Mouse (Mus musculus) macrophage (primary cell): Measurements from ENCODE around the gene Irf2bp2. TPM values are rescaled to one million over a fixed set of nuclear protein-coding genes. Genes with fewer than 3 reads are reported as not detected.

Experiments
- H3K27ac ChIP-seq: fragments of 350-480 bp; formaldehyde crosslinking; 2 replicates; pipeline ENCODE4 v1.9.0; 2021
- H3K36me3 ChIP-seq: fragments of 350-480 bp; formaldehyde crosslinking; 2 replicates; pipeline ENCODE4 v1.9.0; 2021; ENCODE audit errors: inconsistent target
- H3K4me3 ChIP-seq: fragments of 350-480 bp; formaldehyde crosslinking; 2 replicates; pipeline ENCODE4 v1.9.0; 2021; ENCODE audit errors: inconsistent target
- H3K79me2 ChIP-seq: fragments of 350-480 bp; formaldehyde crosslinking; 2 replicates; pipeline ENCODE4 v1.9.0; 2021; ENCODE audit errors: inconsistent target
- WGBS: methylation state at CpG from one replicate; pipeline ENCODE4 v1.1.7; 2026; ENCODE audit warnings: inconsistent platforms; ENCODE audit not compliant: missing documents; 5-methylcytosine and 5-hydroxymethylcytosine counted together
- polyA plus RNA-seq: library from polyadenylated mRNA; stranded (reverse); fragments of 250-400 nt; gene quantifications from 3 replicates; pipeline ENCODE4 v1.2.4, GENCODE M21; 2018; ENCODE audit warnings: inconsistent platforms

The Irf2bp2 gene
- polyA plus RNA-seq, 1 experiment from 2014 or later = 39.1 TPM

DNA sequence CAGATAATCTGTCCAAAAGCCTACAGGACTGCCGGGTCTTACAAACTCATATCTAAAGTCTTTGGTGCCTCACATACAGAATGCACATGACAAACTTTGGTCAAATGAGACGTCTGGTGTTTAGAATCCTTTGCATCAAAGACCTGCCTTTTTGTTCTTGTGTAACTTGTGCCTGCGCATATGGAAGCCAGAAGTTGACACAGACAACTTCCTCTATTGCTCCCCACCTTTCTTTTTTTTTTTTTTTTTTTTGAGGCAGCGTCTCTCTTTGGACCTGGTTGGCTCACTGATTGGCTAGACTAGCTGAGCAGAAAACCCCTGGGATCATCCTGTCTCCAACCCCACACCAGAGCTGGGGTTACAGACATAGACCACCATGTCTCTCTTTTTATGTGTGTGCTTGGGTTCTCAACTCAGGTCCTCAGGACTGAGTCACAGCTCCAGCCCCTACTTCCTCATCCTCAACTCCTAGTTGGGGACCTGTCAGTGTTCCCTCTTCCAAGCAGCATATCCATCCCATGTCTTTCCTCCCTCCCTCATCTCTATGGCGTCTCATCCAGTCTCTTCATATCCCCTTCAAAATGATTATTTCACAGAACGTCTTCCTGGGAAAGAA, 20.6 kb downstream of the Irf2bp2 start:
- Histone ChIP-seq H3K36me3 (no peaks in the 10 kb centered on the region), H3K4me3 (no peak overlapping the region), H3K27ac (no peak overlapping the region), H3K79me2 (no peaks in the 10 kb centered on the region)
- 52% methylated on average over 6 of the region's 6 CpGs for WGBS

DNA sequence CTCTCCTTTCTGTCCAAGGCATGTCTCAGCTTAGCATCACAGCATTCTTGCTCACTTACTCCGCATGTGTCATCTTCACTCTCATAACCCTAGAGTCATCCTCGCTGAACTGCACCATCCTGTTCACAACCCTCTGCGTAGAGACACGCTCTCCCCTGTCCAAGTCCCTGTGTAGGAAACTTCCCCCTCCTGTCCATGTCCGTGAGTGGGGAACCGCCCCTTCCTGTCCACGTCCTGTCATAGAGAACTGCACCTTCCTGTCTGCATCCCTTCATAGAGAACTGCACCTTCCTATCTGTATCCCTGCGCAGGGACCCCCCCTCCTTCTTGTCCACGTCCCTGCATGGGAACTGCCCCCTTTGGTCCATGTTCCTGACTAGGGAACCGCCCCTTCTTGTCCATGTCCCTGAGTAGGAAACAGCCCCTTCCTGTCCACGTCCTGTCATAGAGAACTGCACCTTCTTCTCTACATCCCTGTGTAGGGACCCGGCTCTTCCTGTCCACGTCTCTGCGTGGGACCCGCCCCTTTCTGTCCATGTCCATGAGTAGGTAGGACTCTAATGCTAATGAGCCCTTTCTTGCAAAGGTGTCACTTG, 22.6 kb downstream of the Irf2bp2 start:
- Histone ChIP-seq H3K27ac (no peak overlapping the region), H3K79me2 (no peaks in the 10 kb centered on the region), H3K4me3 (no peak overlapping the region), H3K36me3 (no peaks in the 10 kb centered on the region)
- WGBS = 24% methylated on average over 15 of the region's 15 CpGs

DNA sequence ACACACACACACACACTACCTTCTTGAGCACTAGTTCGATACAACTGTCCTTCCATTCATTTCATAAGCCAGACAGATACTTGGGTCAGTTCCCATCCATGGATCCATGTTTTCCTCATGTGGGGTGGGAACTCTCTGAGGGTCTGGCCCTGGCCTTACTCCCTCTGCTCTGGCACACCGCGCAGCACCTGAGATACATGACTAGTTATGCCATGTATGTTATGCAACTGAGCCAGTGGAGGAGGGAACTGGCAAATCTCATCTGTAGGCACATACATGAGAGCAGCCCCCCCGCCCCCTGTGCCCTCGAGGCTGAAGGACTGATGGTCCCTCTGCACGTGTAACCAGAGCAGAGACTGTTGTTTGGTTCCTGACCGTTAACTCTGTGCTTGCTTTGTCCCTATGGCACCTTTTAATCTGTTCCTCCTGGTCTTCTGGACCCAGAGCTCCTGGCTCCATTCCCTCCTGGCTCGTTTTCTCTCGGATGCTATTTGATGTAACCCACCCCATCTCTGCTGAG, 23.2 kb downstream of the Irf2bp2 start:
- 79% methylated on average over 9 of the region's 9 CpGs for WGBS
- Histone ChIP-seq H3K4me3 (no peak overlapping the region), H3K79me2 (no peaks in the 10 kb centered on the region), H3K36me3 (no peaks in the 10 kb centered on the region), H3K27ac (no peak overlapping the region)

DNA sequence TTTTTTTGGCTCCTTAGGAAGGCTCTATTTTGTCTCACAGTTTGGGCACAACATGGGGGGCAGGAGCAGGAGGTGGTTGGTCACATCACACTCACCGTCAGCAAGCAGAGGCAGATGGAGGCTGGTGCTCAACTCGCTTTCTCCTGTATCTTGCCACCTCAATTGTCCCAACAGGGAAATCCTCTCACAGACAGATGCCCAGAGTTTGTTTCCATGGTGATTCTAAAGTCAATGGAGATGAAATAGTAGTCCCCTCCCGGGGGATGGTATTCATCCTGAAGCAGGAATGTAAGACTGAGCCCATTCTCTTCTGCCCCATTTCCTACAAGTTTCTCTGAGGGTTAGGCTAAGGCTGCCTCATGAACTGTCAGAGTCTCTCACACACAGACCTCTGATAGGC, 23.7 kb downstream of the Irf2bp2 start:
- Histone ChIP-seq H3K79me2 (no peaks in the 10 kb centered on the region), H3K27ac (no peak overlapping the region), H3K4me3 (no peak overlapping the region), H3K36me3 (no peaks in the 10 kb centered on the region)
- WGBS = 93% methylated on average over 3 of the region's 3 CpGs

DNA sequence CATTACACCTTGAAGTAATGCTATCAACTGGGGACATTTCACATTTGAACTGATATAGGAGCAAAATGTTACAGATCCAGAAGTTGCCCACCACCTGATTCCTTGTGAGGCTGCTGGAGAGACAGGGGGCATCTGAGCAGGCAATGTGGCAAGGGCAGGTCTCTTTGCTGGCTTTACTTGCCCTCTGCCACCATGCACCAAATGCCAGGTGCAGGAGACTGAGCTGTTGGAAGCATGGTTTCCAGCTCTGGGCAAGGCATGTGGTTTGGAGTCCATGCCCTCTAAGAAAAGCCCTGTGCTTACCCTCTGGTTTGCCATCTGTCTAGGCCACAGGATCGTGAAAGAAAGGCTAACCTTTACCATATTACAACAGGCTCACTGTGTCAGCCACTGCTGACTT, 24.1 kb downstream of the Irf2bp2 start:
- 88% methylated on average over 1 of the region's 1 CpGs for WGBS
- no peak overlapping the region for H3K27ac ChIP-seq
- H3K4me3 ChIP-seq = no peak overlapping the region
- H3K36me3 ChIP-seq = no peaks in the 10 kb centered on the region
- no peaks in the 10 kb centered on the region for H3K79me2 ChIP-seq

DNA sequence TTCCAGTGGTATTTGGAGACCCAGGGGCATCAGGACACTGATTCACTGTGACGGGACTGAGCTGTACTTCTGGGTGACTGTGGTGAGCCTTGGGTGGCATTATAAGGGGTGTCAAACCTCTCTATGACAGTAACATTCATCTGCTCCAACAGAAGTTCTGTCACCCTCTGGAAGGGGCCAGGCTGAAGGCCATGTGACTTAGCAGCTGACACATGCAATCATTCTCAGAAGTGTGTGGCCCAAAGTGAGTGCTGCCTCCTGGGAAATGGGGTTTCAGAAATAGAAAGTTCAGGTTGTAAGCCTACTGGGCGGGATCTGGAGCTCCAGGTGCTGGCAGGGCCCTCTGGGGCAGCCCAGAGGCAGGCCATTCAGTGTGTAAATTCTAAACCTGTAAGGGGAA, 26.1 kb downstream of the Irf2bp2 start:
- 84% methylated on average over 2 of the region's 2 CpGs for WGBS

DNA sequence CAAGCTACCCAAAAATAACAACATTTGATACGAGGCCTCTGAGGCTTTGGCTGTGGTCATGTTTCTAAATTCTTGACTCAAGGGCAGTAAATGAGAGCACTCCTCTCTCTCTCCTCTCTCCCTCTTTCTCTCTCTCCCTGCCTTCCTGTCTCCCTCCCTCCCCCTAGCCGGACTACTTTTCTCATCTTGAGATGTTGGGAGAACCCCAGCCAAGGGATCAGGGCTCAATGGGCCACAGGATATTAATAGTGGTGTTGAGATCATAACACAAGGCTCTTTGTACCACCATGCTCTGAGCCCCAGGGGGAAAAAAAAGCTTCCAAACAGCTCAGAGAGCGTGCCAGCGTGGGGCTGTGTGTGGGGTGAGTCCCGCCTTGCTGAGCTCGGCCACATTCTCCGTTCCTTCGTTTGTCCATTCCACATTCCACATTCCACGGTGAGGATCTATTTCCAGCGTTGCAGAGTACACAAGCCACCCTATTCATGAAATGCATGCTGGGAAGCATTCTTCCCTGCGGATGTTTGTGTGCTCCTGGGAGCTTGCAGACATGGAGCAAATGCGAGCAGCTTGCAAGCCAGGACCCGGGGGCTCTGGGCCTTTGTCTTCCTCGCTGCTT, 27.2 kb downstream of the Irf2bp2 start:
- WGBS = 68% methylated on average over 11 of the region's 14 CpGs
- Histone ChIP-seq H3K79me2 (no peaks in the 10 kb centered on the region), H3K36me3 (no peaks in the 10 kb centered on the region), H3K27ac (peak overlapping the region; percentile 90), H3K4me3 (no peak overlapping the region)

More for the DNA sequence above, 26.1 kb downstream of the Irf2bp2 start:
- Histone ChIP-seq H3K36me3 (no peaks in the 10 kb centered on the region), H3K27ac (peak overlapping the region; percentile 90), H3K79me2 (no peaks in the 10 kb centered on the region), H3K4me3 (no peak overlapping the region)

DNA sequence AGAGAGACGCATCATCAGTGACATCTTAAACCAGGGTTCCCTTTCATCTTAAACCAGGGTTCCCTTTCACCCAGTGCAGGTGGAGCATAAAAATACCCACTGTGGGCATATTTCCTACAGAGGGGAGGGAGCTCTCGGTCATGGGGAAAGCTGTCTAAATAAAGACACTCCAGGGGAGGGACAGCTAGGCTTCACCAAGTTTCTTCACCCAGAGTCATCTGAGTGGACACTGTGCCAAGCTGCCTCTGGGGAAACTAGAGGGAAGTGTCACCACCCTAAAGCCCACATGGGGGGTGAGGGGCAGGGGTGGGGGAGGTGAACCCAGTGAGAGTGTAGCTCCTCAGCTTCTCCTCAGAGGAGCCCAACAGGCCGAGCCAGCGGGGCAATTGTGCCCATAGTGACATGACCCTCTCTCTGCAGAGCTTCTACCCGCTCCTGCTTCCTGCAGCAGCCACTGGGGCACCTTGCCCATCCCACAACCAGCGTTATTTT, 27.8 kb downstream of the Irf2bp2 start:
- Histone ChIP-seq H3K27ac (peak overlapping the region; percentile 90), H3K36me3 (no peaks in the 10 kb centered on the region), H3K4me3 (no peak overlapping the region), H3K79me2 (no peaks in the 10 kb centered on the region)
- 10% methylated on average over 6 of the region's 6 CpGs for WGBS

DNA sequence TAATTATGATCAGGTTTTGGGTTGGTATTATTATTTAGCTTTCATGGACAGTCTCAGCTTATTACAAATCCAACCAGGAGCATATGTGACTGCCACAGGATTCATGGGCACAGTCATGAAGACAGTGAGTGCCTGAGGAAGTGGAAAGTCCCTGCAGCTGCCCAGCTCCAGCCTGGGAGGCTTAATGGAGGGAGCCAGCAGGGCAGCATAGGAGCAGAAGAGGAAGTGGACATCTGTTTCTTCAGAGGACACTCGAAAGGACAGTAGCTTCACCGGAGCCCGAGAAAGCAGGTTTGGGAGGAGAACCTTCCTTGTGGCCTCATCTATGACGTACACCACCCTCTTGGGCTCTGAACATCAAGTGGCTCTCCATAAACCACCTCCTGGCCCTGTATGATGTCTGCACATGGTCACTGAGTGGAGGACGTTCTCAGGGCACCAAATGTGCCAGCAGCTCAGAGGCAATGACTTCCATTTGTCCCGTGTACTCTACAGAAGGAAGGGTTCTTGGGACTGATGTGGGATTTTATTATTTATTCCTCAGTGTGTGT, 28.5 kb downstream of the Irf2bp2 start:
- WGBS = 28% methylated on average over 6 of the region's 6 CpGs
- H3K4me3 ChIP-seq = no peak overlapping the region

DNA sequence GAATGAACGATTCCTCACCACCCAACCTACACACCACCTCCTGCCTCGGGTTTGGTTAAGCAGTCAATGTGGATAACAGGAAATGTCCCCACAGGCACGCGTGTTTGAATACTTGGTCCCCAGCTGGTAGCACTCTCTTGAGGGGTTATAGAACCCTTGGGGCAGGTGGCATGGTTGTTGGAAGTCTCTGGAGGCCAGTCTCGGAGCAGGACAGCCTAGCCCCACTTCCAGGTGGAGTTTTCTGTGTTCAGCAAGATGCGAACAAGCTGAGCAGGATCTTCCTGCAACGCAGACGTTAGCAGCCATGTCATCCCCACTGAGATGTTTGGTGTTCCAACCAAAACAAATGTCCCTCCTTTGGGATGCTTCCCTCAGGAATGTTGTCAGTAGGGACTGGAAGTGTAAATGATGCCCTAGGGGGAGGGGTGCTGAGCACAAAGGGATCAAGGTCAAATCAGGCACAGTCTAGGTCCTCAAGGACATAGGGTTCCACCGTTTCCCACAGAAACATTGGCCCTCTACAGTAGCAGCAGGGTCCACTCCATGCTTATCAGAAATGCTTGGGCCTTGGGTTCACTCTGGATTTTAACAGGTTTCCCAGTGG, 29.1 kb downstream of the Irf2bp2 start:
- Histone ChIP-seq H3K27ac (peak overlapping the region; percentile 90), H3K4me3 (no peak overlapping the region), H3K79me2 (no peaks in the 10 kb centered on the region), H3K36me3 (no peaks in the 10 kb centered on the region)
- WGBS = 84% methylated on average over 9 of the region's 9 CpGs

More for the DNA sequence above, 28.5 kb downstream of the Irf2bp2 start:
- H3K27ac ChIP-seq = peak overlapping the region; percentile 90
- no peaks in the 10 kb centered on the region for H3K79me2 ChIP-seq
- no peaks in the 10 kb centered on the region for H3K36me3 ChIP-seq

DNA sequence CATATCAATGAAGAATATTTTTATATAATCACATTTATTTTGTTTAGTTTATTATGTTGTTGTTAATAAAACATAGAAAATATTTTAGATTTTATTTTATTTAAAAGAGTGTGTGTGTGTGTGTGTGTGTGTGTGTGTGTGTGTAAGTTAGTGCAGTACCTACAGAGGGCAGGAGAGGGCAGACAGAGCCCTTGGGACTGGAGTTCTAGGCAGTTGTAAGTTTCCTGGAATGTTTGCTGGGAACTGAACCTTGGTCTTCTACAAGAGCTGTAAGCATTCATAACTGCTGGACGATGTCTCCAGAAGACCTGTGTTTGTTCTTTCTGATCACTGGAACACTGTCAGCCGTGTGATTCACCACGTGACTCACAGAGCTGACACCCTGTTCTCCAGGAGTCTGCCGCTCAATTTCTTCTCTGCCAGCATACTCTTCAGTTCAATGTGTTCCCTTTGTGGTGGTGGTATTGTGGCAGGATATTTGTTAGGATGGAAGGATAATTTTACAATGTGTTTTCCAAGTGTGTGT, 32.4 kb downstream of the Irf2bp2 start:
- 89% methylated on average over 4 of the region's 4 CpGs for WGBS
- Histone ChIP-seq H3K79me2 (no peaks in the 10 kb centered on the region), H3K36me3 (no peaks in the 10 kb centered on the region)

DNA sequence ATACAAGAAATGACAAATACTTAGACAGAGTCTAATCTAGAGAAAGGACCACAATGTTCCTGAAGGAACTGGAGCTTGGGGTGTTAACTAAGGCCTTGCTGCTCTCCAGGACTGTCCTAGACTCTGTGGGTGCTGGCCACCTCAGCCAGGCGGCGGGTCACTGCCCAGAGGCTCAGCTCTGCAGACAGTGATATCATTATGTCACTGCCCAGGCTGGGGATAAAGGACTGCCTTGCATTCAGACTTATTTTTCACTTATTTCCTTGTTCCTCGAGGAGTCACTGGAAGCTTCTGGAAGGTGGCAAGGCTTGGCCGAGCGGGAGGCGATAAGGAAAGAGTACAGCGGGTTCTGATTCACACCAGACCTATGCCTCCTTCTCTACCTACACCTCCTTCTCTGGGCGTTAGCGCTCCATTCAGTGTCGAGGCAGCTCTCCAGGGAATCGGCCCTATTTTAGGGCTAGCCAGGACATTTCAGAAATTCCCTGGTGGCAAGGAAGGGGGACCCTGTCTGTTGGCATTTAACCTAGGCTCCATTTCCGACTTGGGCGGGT, 35.3 kb downstream of the Irf2bp2 start:
- Histone ChIP-seq H3K4me3 (no peak overlapping the region), H3K27ac (no peak overlapping the region), H3K36me3 (no peaks in the 10 kb centered on the region), H3K79me2 (no peaks in the 10 kb centered on the region)
- WGBS = 87% methylated on average over 10 of the region's 13 CpGs

More for the DNA sequence above, 32.4 kb downstream of the Irf2bp2 start:
- no peak overlapping the region for H3K4me3 ChIP-seq
- H3K27ac ChIP-seq = no peak overlapping the region

DNA sequence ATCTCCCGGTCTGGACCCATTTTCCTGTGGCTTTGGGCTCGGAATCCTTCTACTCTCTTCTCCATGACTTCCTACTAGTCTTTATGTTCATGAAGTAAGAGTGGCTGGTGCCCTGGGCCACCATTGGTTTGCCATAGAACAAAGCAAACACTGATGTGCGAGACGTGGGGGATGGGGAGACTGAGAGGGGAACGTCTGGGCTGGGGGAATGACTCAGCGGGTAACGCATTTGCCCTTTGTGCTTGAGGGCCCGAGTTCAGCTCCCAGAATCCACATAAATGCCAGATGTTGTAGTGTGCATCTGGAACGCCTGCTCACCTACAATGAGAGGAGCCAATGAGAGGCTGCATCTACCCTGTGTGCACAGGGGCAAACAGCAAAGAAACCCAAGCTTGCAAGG, 36.4 kb downstream of the Irf2bp2 start:
- WGBS = 56% methylated on average over 9 of the region's 9 CpGs
- Histone ChIP-seq H3K4me3 (no peak overlapping the region), H3K79me2 (no peaks in the 10 kb centered on the region), H3K27ac (no peak overlapping the region), H3K36me3 (no peaks in the 10 kb centered on the region)

DNA sequence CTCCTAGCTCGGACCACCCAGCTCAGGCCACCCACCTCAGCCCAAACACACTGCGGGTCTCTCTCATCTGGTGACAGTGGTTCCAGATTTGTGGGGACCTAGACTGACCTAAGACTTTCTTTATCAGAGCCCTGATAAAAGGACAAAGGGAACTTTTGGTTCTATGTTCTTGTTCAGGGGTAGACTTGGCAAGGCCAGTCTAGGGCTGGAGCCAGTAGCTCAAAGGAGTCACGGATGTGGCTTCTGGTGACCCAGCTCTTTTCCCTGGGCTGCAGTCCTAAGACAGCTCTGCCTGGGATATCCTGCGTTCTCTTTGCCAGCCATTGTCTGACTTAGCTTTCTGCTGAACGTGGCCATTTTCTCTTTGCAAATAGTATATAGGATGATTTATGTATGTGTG, 37.1 kb downstream of the Irf2bp2 start:
- 97% methylated on average over 4 of the region's 5 CpGs for WGBS
- Histone ChIP-seq H3K27ac (no peak overlapping the region), H3K36me3 (no peaks in the 10 kb centered on the region), H3K79me2 (no peaks in the 10 kb centered on the region), H3K4me3 (no peak overlapping the region)
